Mouse (Mus musculus) liver, adult 2 months (tissue): ENCODE data around the gene Spata46.

Experiments used
- CTCF ChIP-seq: fragments of 200-500 bp; IDR thresholded peaks from 2 replicates; pipeline ENCODE4 v1.5.1; 2011; ENCODE audit warnings: low read depth, low read length, control low read depth
- POLR2A ChIP-seq: fragments of 200-500 bp; IDR thresholded peaks from 2 replicates; pipeline ENCODE4 v1.6.1; 2011; ENCODE audit warnings: low read length, control low read depth; ENCODE audit not compliant: insufficient read depth; ENCODE audit errors: extremely low read depth

DNA sequence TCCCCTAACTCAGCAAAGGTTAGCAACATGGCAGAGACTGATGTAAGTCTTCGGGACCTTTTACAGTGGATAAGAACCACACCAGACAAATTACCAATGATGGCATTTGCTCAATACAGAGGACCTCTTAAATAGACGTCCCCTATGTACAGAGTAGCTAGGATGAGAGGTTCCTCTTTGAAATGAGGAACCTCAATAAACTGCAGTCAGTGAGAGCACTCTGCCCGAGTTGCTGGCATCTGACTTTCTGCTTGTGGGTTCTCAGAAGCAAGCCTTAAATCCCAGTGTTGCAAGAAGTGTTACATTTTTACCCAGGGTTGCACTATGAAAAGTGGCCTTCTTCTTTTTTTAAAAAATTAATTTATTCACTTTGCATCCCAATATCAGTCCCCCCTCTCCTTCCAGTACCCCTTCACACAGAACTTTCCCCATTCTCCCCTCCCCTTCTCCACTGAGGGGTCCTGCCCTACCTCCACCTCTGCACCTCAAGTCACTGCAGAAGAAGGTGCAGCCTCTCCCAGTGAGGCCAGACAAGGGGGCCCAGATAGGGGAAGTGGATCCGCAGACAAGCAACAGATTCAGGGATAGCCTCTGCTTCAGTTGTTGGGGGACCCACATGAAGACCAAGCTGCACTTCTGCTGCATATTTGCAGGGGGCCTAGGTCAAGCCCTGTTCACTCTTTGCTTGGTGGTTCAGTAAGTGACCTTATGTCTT is 26.0 kb upstream of the Spata46 start:
- TF ChIP-seq POLR2A (no peak), CTCF (no peak)
